Mouse (Mus musculus) liver, postnatal 0 days (tissue): Measurements from ENCODE around the gene Txnip. TPM values are rescaled to one million over a fixed set of nuclear protein-coding genes. Genes with fewer than 3 reads are reported as not detected.

Experiments
- ATAC-seq: fragments of 200-750 bp; cut with Nextera tagmentation; 2 replicates; pipeline ENCODE4 v1.8.0; 2017; ENCODE audit warnings: mild to moderate bottlenecking, moderate library complexity
- DNase-seq: peaks from one replicate; pipeline ENCODE4 v3.0.0-alpha.2; 2016
- H3K27ac ChIP-seq: fragments of 300-500 bp; sonication (generic); 2 replicates; pipeline ENCODE4 v1.5.1; 2014; ENCODE audit warnings: antibody characterized with exemption, moderate library complexity, mild to moderate bottlenecking, low read depth
- H3K27me3 ChIP-seq: fragments of 300-500 bp; sonication (generic); 2 replicates; pipeline ENCODE4 v1.6.1; 2014; ENCODE audit warnings: low read length, control low read depth, mixed read lengths; ENCODE audit not compliant: insufficient read depth
- H3K36me3 ChIP-seq: fragments of 300-500 bp; sonication (generic); replicated peaks from 2 replicates; pipeline ENCODE4 v1.6.1; 2014; ENCODE audit warnings: mild to moderate bottlenecking, control low read depth, low read length, moderate library complexity, mixed read lengths; ENCODE audit not compliant: insufficient read depth
- H3K4me1 ChIP-seq: fragments of 300-500 bp; sonication (generic); 2 replicates; pipeline ENCODE4 v1.6.1; 2014; ENCODE audit warnings: antibody characterized with exemption, mild to moderate bottlenecking, control low read depth; ENCODE audit not compliant: insufficient read depth
- H3K4me2 ChIP-seq: fragments of 300-500 bp; sonication (generic); 2 replicates; pipeline ENCODE4 v1.6.1; 2014; ENCODE audit warnings: low read depth, mild to moderate bottlenecking, low read length, moderate library complexity, mixed read lengths
- H3K4me3 ChIP-seq: fragments of 300-500 bp; sonication (generic); 2 replicates; pipeline ENCODE4 v1.5.1; 2014; ENCODE audit warnings: low read depth, low read length
- H3K9ac ChIP-seq: fragments of 300-500 bp; sonication (generic); replicated peaks from 2 replicates; pipeline ENCODE4 v1.6.1; 2014; ENCODE audit warnings: mild to moderate bottlenecking, moderate library complexity
- H3K9me3 ChIP-seq: fragments of 300-500 bp; sonication (generic); 2 replicates; pipeline ENCODE4 v1.6.1; 2016; ENCODE audit warnings: mild to moderate bottlenecking, control low read depth, low read length, mixed read lengths
- CTCF ChIP-seq: sonication (generic); IDR thresholded peaks from 2 replicates; pipeline ENCODE4 v1.5.1; 2016; ENCODE audit warnings: antibody characterized with exemption, low read depth
- EP300 ChIP-seq: IDR thresholded peaks from 2 replicates; pipeline ENCODE4 v1.6.1; 2016; ENCODE audit warnings: antibody characterized with exemption, low read depth, mild to moderate bottlenecking
- WGBS: fragments of 180-500 bp; shearing (Covaris S2); extraction: QIAGEN DNeasy Blood & Tissue Kit; methylation state at CpG from one replicate; pipeline ENCODE4 v1.1.7; 2014; ENCODE audit not compliant: insufficient replicate concordance; 5-methylcytosine and 5-hydroxymethylcytosine counted together
- polyA plus RNA-seq: library from polyadenylated mRNA; unstranded; fragments of >200 nt; fragmentation: Nextera tagmentation; extraction: Ambion mirVana; gene quantifications from 2 replicates; pipeline ENCODE4 v1.2.1, GENCODE M21; 2015

Txnip gene
- polyA plus RNA-seq, 1 experiment from 2014 or later, result 72.4 TPM

DNA sequence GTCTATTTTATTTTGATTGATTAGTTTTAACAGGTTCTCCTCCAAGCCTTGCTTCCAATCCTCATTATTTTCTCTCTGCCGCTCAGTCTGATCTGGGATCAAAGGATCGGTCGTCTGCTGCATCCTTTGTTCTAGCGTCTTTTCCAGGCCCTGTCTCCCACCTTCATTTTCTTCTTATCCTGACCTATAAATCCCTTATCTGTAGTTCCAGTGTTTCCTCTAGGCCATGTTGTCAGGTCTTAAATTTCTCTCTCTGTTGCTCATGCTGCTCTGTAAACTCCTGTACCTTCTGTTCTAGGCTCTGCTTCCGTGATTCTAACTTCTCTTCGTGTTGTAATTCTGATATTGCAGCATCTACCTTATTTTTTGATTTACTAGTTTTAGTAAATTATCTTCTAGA lies 17.0 kb upstream of the Txnip start:
- WGBS, result 49% methylated on average over 6 of the region's 6 CpGs
- Histone ChIP-seq H3K4me3 (no peak overlapping the region), H3K4me1 (no peaks in the 10 kb centered on the region), H3K36me3 (no peaks in the 10 kb centered on the region), H3K9ac (no peak overlapping the region), H3K9me3 (no peaks in the 10 kb centered on the region), H3K27me3 (no peaks in the 10 kb centered on the region), H3K27ac (no peak overlapping the region), H3K4me2 (no peak overlapping the region)
- DNase-seq, result no peak
- no peak for ATAC-seq
- TF ChIP-seq CTCF (no peak), EP300 (no peak)

DNA sequence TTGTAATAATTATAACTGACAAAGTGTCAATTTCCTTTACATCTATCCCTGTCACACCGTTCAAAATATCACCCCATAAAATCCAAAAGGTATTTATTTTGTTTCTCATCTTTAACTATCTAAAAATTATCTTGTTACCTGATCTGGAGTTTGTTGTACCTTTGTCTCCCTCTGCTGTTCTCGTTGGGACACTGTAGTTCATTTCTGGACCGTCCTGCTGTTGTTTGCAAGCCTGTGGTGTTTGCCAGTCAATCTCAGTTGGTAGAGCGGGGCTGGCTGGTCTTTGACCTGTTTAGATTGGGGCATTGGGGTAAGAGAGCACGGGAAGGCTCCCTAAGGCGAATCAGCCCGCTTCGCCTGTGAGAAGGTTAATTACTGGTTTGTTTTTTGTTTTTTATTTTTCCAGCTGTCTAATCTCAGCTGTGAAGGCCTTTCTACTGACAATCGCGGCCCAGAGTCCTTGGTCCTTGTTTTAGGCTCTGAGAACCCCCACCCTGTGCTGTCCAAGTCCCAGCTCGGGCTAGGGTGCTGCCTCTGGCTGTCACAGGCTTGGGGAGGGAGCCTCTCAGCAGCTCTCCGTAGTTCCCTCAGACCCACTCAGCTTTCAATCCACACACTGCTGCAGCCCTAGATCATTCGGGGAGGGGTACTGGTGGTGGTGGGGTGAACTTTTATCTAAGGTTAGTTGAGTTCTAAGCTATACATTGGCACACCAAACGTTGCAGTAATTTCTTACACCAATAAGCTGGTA lies 16.3 kb upstream of the Txnip start:
- ATAC-seq, result peak; percentile 94
- Histone ChIP-seq H3K4me3 (no peak overlapping the region), H3K9ac (no peak overlapping the region), H3K9me3 (no peaks in the 10 kb centered on the region), H3K27ac (peak overlapping the region; percentile 49), H3K4me1 (no peaks in the 10 kb centered on the region), H3K36me3 (no peaks in the 10 kb centered on the region), H3K27me3 (no peaks in the 10 kb centered on the region), H3K4me2 (0 out of 2 replicates have a peak overlapping the region, but pooled peaks have one; percentile 0)
- TF ChIP-seq EP300 (no peak), CTCF (peak; percentile 60)
- 36% methylated on average over 14 of the region's 14 CpGs for WGBS
- peak; percentile 44 for DNase-seq

DNA sequence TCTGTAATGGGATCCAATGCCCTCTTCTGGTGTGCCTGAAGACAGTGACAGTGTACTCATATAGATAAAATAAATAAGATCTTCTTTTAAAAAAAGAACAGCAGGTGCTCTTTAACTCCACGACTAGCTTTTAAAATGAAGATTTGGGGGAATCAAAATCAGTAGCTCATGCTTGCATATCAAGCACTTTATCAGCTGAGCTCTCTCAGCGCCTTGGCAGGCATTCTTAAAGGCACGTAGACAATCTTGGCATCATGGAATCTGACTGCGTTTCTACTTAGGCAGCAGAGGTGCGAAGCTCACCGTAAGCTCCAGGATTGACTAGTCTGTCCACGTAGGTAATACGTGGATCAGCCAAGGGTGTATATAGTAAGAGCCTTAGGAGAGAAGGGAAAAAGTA lies 15.2 kb upstream of the Txnip start:
- H3K9me3 ChIP-seq, result no peaks in the 10 kb centered on the region
- no peak for ATAC-seq
- no peak overlapping the region for H3K27ac ChIP-seq
- H3K9ac ChIP-seq, result no peak overlapping the region
- H3K27me3 ChIP-seq, result no peaks in the 10 kb centered on the region
- H3K4me2 ChIP-seq, result no peak overlapping the region
- H3K4me1 ChIP-seq, result peaks cover 1% of the 10 kb centered on the region; the same call in 1 of the 2 replicates
- H3K36me3 ChIP-seq, result no peaks in the 10 kb centered on the region
- H3K4me3 ChIP-seq, result no peak overlapping the region
- DNase-seq, result no peak
- 77% methylated on average over 8 of the region's 8 CpGs for WGBS
- TF ChIP-seq CTCF (no peak), EP300 (no peak)

DNA sequence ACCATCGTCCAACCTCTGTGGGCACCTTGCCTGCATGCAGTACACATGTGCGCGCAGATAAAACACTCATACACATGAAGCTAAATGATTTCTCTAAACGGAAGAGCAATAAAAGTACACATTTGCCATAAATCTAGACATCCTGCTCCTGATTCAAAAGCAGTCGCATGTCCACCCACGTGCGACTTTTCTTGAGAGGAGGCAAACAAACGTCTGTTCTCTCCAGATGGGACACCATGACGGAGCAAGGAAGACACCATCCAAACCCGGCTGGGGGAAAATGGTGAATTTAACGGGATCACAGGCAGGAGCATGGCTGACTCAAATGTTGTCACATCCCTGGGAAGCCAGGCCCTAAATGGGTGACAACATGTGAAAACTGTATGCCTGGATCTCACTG lies 14.4 kb upstream of the Txnip start:
- Histone ChIP-seq H3K36me3 (no peaks in the 10 kb centered on the region), H3K9ac (no peak overlapping the region), H3K27ac (no peak overlapping the region), H3K27me3 (no peaks in the 10 kb centered on the region), H3K4me1 (peaks cover 5% of the 10 kb centered on the region; the same call in 1 of the 2 replicates), H3K4me3 (no peak overlapping the region), H3K4me2 (no peak overlapping the region), H3K9me3 (no peaks in the 10 kb centered on the region)
- no peak for DNase-seq
- TF ChIP-seq EP300 (no peak), CTCF (no peak)
- ATAC-seq, result no peak
- 81% methylated on average over 11 of the region's 11 CpGs for WGBS

DNA sequence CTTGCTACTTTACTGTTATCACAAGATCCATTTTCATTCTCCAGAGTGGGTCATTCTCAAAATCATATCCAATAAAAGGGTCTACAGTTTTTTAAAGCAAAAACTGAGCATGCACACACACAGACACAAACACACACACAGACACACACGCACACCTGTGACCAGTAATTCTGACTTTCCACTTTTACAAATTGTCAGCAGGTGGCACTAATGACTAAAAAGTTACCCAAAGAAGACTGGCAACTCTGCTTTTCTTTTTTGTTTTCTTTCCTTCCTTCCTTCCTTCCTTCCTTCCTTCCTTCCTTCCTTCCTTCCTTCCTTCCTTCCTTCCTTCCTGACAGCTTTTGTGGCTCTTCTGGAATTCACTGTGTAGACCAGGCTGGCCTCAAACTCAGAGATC lies 12.2 kb upstream of the Txnip start:
- DNase-seq (no peak), ATAC-seq (no peak)
- WGBS, result 28% methylated on average over 1 of the region's 1 CpGs
- H3K4me2 ChIP-seq, result no peak overlapping the region
- H3K27me3 ChIP-seq, result no peaks in the 10 kb centered on the region
- H3K4me1 ChIP-seq, result peaks cover 5% of the 10 kb centered on the region; the same call in 1 of the 2 replicates
- H3K27ac ChIP-seq, result no peak overlapping the region
- no peaks in the 10 kb centered on the region for H3K9me3 ChIP-seq
- TF ChIP-seq CTCF (peak; percentile 46; the same call in 1 of the 2 replicates), EP300 (no peak)
- H3K9ac ChIP-seq, result no peak overlapping the region
- no peaks in the 10 kb centered on the region for H3K36me3 ChIP-seq
- no peak overlapping the region for H3K4me3 ChIP-seq

DNA sequence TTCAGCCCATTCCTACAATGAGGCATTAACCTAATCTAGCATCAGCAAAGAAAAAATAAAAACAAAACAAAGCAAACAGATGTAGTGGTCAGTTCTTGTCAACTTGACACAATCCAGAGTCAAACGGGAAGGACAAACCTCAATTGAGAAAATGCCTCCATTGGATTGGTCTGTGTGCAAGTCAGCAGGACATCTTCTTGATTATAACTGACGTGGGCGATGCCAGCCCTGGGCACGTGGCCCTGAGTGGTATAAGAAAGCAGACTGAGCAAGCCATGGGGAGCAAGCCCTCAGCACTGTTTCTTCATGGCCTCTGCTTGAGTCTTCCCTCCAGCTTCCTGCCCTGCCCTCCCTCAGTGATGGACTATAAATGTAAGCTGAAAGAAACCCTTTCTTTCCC lies 10.9 kb upstream of the Txnip start:
- Histone ChIP-seq H3K4me1 (peaks cover 15% of the 10 kb centered on the region), H3K9me3 (no peaks in the 10 kb centered on the region), H3K27ac (no peak overlapping the region), H3K4me3 (no peak overlapping the region), H3K36me3 (no peaks in the 10 kb centered on the region), H3K9ac (no peak overlapping the region), H3K4me2 (no peak overlapping the region), H3K27me3 (no peaks in the 10 kb centered on the region)
- ATAC-seq (no peak), DNase-seq (no peak)
- TF ChIP-seq CTCF (no peak), EP300 (no peak)
- WGBS, result 44% methylated on average over 4 of the region's 4 CpGs
